Mouse (Mus musculus): ENCODE measurements around the gene Rrp9.

Gene Rrp9

GRCm38 (mm10) chr9:106475663-106476001 lies at the start of gene Rrp9:
Gene Rrp9, plus strand, starts transcription at chr9:106475963.
- no peak for DNase-seq (ENCODE audit: low read depth)

- no peak for DNase-seq (ENCODE audit: low read depth)
These were observed 47.0 kb upstream of the Rrp9 start for GRCm38 (mm10) chr9:106428719-106429220.

- DNase-seq (ENCODE audit: low read depth): peak; percentile 97
These were observed 46.3 kb upstream of the Rrp9 start, which contains the start of gene Rpl29 for GRCm38 (mm10) chr9:106429221-106430014. Gene Rpl29, plus strand, starts transcription at chr9:106429454.

- no peak for DNase-seq (ENCODE audit: low read depth)
These were observed 45.8 kb upstream of the Rrp9 start for GRCm38 (mm10) chr9:106430015-106430264.

- DNase-seq (ENCODE audit: low read depth): no peak
These were observed 42.4 kb upstream of the Rrp9 start for GRCm38 (mm10) chr9:106433389-106433788.

- DNase-seq (ENCODE audit: low read depth): no peak
These were observed 39.2 kb upstream of the Rrp9 start for GRCm38 (mm10) chr9:106436566-106436965.

- DNase-seq (ENCODE audit: low read depth): no peak
These were observed 33.1 kb upstream of the Rrp9 start for GRCm38 (mm10) chr9:106442680-106443079.

GRCm38 (mm10) chr9:106444836-106445235 lies 30.9 kb upstream of the Rrp9 start:
- no peak for DNase-seq (ENCODE audit: low read depth)

- DNase-seq (ENCODE audit: low read depth): peak; percentile 94
These were observed 28.4 kb upstream of the Rrp9 start, which contains the start of the genes Abhd14b and Abhd14a for GRCm38 (mm10) chr9:106447348-106447747. Gene Abhd14b, plus strand, starts transcription at chr9:106447459. Gene Abhd14a, minus strand, starts transcription at chr9:106447678.

GRCm38 (mm10) chr9:106447951-106448350 lies 27.8 kb upstream of the Rrp9 start:
- no peak for DNase-seq (ENCODE audit: low read depth)

GRCm38 (mm10) chr9:106448498-106449031 lies 27.2 kb upstream of the Rrp9 start:
- DNase-seq (ENCODE audit: low read depth): peak; percentile 49

GRCm38 (mm10) chr9:106449947-106450346 lies 25.8 kb upstream of the Rrp9 start:
- DNase-seq (ENCODE audit: low read depth): no peak

GRCm38 (mm10) chr9:106450661-106451060 lies 25.1 kb upstream of the Rrp9 start:
- DNase-seq (ENCODE audit: low read depth): peak; percentile 95

- no peak for DNase-seq (ENCODE audit: low read depth)
These were observed 24.5 kb upstream of the Rrp9 start for GRCm38 (mm10) chr9:106451298-106451697.

GRCm38 (mm10) chr9:106451899-106452298 lies 23.9 kb upstream of the Rrp9 start:
- no peak for DNase-seq (ENCODE audit: low read depth)

GRCm38 (mm10) chr9:106452351-106452750 lies 23.4 kb upstream of the Rrp9 start:
- no peak for DNase-seq (ENCODE audit: low read depth)

GRCm38 (mm10) chr9:106452821-106453220 lies 22.9 kb upstream of the Rrp9 start:
- DNase-seq (ENCODE audit: low read depth): peak; percentile 60

- peak; percentile 88 for DNase-seq (ENCODE audit: low read depth)
These were observed 22.3 kb upstream of the Rrp9 start, which contains the start of gene Pcbp4 for GRCm38 (mm10) chr9:106453271-106454070. Gene Pcbp4, plus strand, starts transcription at chr9:106453291.

GRCm38 (mm10) chr9:106454071-106454761 lies 21.5 kb upstream of the Rrp9 start:
- DNase-seq (ENCODE audit: low read depth): peak; percentile 37

GRCm38 (mm10) chr9:106454888-106455681 lies 20.7 kb upstream of the Rrp9 start:
- DNase-seq (ENCODE audit: low read depth): peak; percentile 54
